Mouse (Mus musculus) heart, adult 2 months (tissue): Measurements from ENCODE around the gene Mrpl40. TPM values are rescaled to one million over a fixed set of nuclear protein-coding genes. Genes with fewer than 3 reads are reported as not detected.
A peak's percentile ranks its signal among the peaks of the same experiment; 100 is the strongest.

Source experiments
- DNase-seq, 2 experiments: peaks; one replicate each; pipeline ENCODE4 v3.0.0; 2021
- H3K27ac ChIP-seq: fragments of 200-600 bp; 2 replicates; pipeline ENCODE4 v1.8.1; 2022
- H3K27me3 ChIP-seq: fragments of 200-500 bp; 2 replicates; pipeline ENCODE4 v1.6.1; 2012; ENCODE audit warnings: mild to moderate bottlenecking, low read length, inconsistent platforms, mixed read lengths; ENCODE audit not compliant: control insufficient read depth, insufficient read depth
- H3K36me3 ChIP-seq: fragments of 200-500 bp; 2 replicates; pipeline ENCODE4 v1.6.1; 2012; ENCODE audit warnings: low read length, inconsistent platforms; ENCODE audit not compliant: control insufficient read depth, insufficient read depth
- H3K4me1 ChIP-seq: fragments of 200-500 bp; 2 replicates; pipeline ENCODE4 v1.6.1; 2011; ENCODE audit warnings: low read length; ENCODE audit not compliant: control insufficient read depth, insufficient read depth
- H3K4me3 ChIP-seq: fragments of 200-600 bp; 2 replicates; pipeline ENCODE4 v1.8.1; 2022
- H3K79me2 ChIP-seq: fragments of 200-500 bp; replicated peaks from 2 replicates; pipeline ENCODE4 v1.6.1; 2012; ENCODE audit warnings: mild to moderate bottlenecking, inconsistent platforms, low read length, moderate library complexity, mixed read lengths; ENCODE audit not compliant: control insufficient read depth, insufficient read depth
- H3K9ac ChIP-seq: fragments of 200-500 bp; 2 replicates; pipeline ENCODE4 v1.6.1; 2012; ENCODE audit warnings: low read depth, mild to moderate bottlenecking, control low read depth, inconsistent platforms, low read length, mixed read lengths
- CTCF ChIP-seq: fragments of 200-600 bp; IDR thresholded peaks from 2 replicates; pipeline ENCODE4 v1.8.1; 2022; ENCODE audit warnings: antibody characterized with exemption, mild to moderate bottlenecking, moderate library complexity
- EP300 ChIP-seq: fragments of 200-500 bp; IDR thresholded peaks from 2 replicates; pipeline ENCODE4 v1.6.1; 2011; ENCODE audit warnings: low read depth, low read length, control low read depth; ENCODE audit not compliant: insufficient read depth
- POLR2A ChIP-seq: fragments of 200-500 bp; IDR thresholded peaks from 2 replicates; pipeline ENCODE4 v1.6.1; 2011; ENCODE audit warnings: mild to moderate bottlenecking, low read depth, low read length, control low read depth; ENCODE audit not compliant: insufficient read depth
- WGBS: fragments of 180-500 bp; shearing (Covaris S2); methylation state at CpG from one replicate; pipeline ENCODE4 v1.1.7; 2018; 5-methylcytosine and 5-hydroxymethylcytosine counted together
- intact Hi-C: fragments of 180-260 bp; cut with DNase I; formaldehyde crosslinking; loops from one replicate; pipeline ENCODE4 v1.15.1; 2025
- polyA plus RNA-seq: library from polyadenylated mRNA; depleted of rRNA; stranded (reverse); fragments of >200 nt; gene quantifications from 2 replicates; pipeline ENCODE4 v1.2.3, GENCODE M21; 2012; rRNA removed
- total RNA-seq, 2 experiments: library from RNA; stranded (reverse); gene quantifications; 2 replicates each; pipeline ENCODE4 v1.2.3; 2021

Mrpl40 gene
- total and polyA plus RNA-seq, 3 experiments = 13.2 to 57.2 (median 48.3) TPM

DNA sequence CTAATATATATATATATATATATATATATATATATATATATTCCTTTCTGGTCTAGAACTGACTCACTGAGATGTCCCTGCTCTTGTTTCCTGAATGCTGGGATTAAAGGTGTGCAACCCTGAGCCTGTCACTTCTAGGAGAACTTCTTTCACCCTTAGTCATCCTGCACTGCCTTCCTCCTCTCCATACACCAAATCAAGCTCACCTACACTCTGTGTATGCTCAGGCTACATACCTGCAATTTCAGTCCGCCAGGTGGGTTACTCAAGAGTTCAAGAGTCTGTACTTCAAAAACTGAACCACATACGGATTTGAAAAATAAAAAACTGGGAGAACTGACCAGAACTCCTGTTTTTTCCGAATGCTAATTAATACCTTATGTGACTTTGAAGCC, 40.6 kb downstream of the Mrpl40 start:
- no peak overlapping the region for H3K27ac ChIP-seq
- WGBS = 32% methylated on average over 3 of the region's 3 CpGs

DNA sequence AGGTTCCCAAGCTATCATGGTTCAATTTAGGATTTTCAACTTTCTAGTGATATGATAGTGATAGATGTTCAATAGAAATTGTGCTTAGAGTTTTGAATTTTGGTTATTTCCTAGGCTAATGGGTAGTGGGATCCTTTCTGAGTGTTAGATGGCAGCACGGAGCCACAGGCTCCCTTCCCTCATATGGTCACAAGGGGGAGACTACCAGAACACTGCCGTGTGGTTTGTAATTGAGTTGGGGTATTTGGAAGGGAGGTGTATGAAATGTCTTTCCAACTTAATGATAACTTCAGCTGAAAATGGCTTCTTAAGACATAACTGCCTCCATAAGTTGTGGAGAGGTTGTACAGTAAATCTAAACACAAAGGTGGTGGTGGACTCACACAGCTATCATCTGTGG, 43.2 kb downstream of the Mrpl40 start:
- peaks cover 4% of the 10 kb centered on the region; the same call in 1 of the 2 replicates for H3K36me3 ChIP-seq

More for the DNA sequence above, 40.6 kb downstream of the Mrpl40 start:
- Histone ChIP-seq H3K9ac (no peak overlapping the region), H3K79me2 (no peaks in the 10 kb centered on the region), H3K4me1 (peaks cover 3% of the 10 kb centered on the region), H3K36me3 (no peaks in the 10 kb centered on the region), H3K4me3 (peak overlapping the region; percentile 96), H3K27me3 (no peaks in the 10 kb centered on the region)
- no peak for DNase-seq
- TF ChIP-seq CTCF (no peak), POLR2A (no peak), EP300 (no peak)
- intact Hi-C loops = no loop called here

DNA sequence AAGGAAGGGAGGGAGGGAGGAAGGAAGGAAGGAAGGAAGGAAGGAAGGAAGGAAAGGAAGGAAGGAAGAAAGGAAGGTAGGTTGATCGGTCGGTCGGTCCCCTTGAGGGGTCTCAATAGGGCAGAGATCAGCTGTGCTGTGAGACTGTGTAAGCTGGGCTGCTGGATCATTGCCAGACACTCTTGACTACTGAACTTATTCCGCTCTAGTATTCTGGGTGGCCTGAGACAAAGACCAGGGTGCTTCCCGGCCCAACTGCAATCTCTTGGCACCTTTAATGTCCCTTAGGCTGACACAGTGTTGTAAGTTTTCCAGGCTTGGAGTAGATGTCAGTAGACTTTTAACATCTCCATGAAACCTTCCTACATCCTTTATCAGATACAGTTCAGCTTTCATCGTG, 47.6 kb downstream of the Mrpl40 start:
- Histone ChIP-seq H3K4me3 (no peak overlapping the region), H3K4me1 (no peaks in the 10 kb centered on the region), H3K9ac (no peak overlapping the region), H3K36me3 (peaks cover 8% of the 10 kb centered on the region), H3K27me3 (no peaks in the 10 kb centered on the region), H3K27ac (no peak overlapping the region), H3K79me2 (no peaks in the 10 kb centered on the region)
- no peak for DNase-seq
- TF ChIP-seq CTCF (no peak), EP300 (no peak), POLR2A (no peak)
- intact Hi-C loops = no loop called here
- WGBS = 62% methylated on average over 6 of the region's 6 CpGs

More for the DNA sequence above, 43.2 kb downstream of the Mrpl40 start:
- WGBS = 63% methylated on average over 2 of the region's 2 CpGs
- intact Hi-C loops = no loop called here
- H3K27me3 ChIP-seq = no peaks in the 10 kb centered on the region
- no peaks in the 10 kb centered on the region for H3K79me2 ChIP-seq
- no peak overlapping the region for H3K4me3 ChIP-seq
- no peak for DNase-seq
- peaks cover 3% of the 10 kb centered on the region for H3K4me1 ChIP-seq
- H3K9ac ChIP-seq = no peak overlapping the region
- TF ChIP-seq CTCF (0 out of 2 replicates have a peak, but pooled peaks have one; percentile 20), POLR2A (no peak)
- no peak overlapping the region for H3K27ac ChIP-seq

DNA sequence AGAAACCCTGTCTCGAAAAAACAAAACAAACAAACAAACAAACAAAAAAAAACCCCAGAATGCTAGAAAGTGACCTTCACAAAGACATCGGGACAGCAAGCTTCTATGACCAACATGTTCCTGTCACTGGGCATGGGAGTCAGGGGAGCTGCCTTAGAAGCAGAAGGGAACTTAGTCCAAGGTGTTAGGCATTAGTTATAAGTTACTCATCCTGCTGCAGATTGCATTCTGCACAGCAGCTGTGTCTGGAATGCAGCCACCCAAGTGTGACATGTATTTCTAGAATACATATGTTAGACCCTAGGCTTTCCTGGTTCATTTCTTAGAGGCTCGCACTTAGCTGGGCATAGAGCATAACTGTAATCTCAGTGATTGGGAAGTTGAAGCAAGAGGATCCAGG, 48.0 kb downstream of the Mrpl40 start:
- no peak overlapping the region for H3K9ac ChIP-seq
- TF ChIP-seq POLR2A (no peak), CTCF (no peak), EP300 (no peak)
- H3K27ac ChIP-seq = no peak overlapping the region
- no peak for DNase-seq
- H3K27me3 ChIP-seq = no peaks in the 10 kb centered on the region
- no peak overlapping the region for H3K4me3 ChIP-seq
- peaks cover 8% of the 10 kb centered on the region for H3K36me3 ChIP-seq
- H3K79me2 ChIP-seq = no peaks in the 10 kb centered on the region
- no peaks in the 10 kb centered on the region for H3K4me1 ChIP-seq
- 95% methylated on average over 3 of the region's 3 CpGs for WGBS
- intact Hi-C loops = no loop called here

DNA sequence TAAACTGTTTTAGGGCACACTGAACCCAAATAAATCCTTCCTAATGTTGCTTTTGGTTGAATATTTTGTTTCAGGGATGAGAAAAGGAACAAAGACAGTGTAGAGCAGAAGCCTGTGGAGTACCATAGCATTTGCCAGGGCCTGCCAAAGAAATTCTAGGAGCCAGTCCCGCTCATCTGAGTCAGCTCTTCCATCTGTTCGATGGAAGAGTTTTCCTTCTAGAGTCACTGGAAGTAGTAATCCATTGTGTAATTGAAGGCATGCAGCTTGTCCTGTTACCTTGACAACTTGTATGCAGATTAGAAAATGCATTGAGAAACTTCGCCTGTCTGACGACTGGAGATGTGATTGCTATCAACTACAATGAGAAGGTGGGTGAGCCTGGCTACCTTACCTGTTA, 53.7 kb downstream of the Mrpl40 start:
- Histone ChIP-seq H3K79me2 (no peaks in the 10 kb centered on the region), H3K27ac (no peak overlapping the region), H3K4me1 (no peaks in the 10 kb centered on the region), H3K9ac (no peak overlapping the region), H3K4me3 (no peak overlapping the region), H3K27me3 (no peaks in the 10 kb centered on the region), H3K36me3 (peaks cover 4% of the 10 kb centered on the region)
- intact Hi-C loops = no loop called here
- DNase-seq = no peak
- WGBS = 77% methylated on average over 4 of the region's 4 CpGs
- TF ChIP-seq EP300 (no peak), CTCF (no peak), POLR2A (no peak)

DNA sequence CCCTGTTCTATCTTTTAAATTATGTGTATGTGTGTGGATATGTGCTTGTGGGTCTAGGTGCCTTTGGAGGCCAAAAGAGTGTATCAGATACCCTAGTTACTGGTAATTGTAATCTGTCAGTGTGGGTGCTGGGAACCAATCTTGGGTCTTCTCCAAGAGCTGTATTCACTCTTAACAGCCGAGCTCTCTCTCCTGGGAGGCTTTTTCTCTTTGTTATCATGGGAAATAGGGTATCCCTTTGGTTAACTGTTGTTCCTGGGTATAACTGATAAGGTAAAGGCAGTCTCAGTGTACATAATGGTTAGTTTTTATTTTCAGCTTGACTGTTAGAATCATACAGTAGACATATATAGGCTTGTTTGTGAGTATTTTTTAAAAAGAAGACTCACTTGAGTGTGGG, 54.3 kb downstream of the Mrpl40 start:
- Histone ChIP-seq H3K27me3 (no peaks in the 10 kb centered on the region), H3K9ac (no peak overlapping the region), H3K79me2 (no peaks in the 10 kb centered on the region), H3K4me1 (no peaks in the 10 kb centered on the region), H3K36me3 (peaks cover 4% of the 10 kb centered on the region), H3K4me3 (no peak overlapping the region), H3K27ac (no peak overlapping the region)
- 39% methylated on average over 1 of the region's 1 CpGs for WGBS
- TF ChIP-seq CTCF (no peak), EP300 (no peak), POLR2A (no peak)
- intact Hi-C loops = no loop called here
- DNase-seq = no peak

Other genes starting within 250 kb of the Mrpl40 start
- gene Sept5, start 246.9 kb downstream of the Mrpl40 start, total RNA-seq = 1 to 10 TPM; 3.2 to 5.6 TPM
- 7.1 and 7.3 TPM in 2 replicates for gene Sept5, start 246.9 kb downstream of the Mrpl40 start, polyA plus RNA-seq
- 10 to 100 TPM; 14.7 to 19.5 TPM for gene Cldn5, start 100.0 kb downstream of the Mrpl40 start, total RNA-seq
- 27.6 and 38.3 TPM in 2 replicates for gene Cldn5, start 100.0 kb downstream of the Mrpl40 start, polyA plus RNA-seq
- 10 to 100 TPM; 45.4 to 48.5 TPM for gene Ufd1, start 65.1 kb downstream of the Mrpl40 start, total RNA-seq
- 30.3 and 42.6 TPM in 2 replicates for gene Ufd1, start 65.1 kb downstream of the Mrpl40 start, polyA plus RNA-seq
- 1 to 10 TPM; 2.5 to 3.4 TPM for gene Cdc45, start 64.9 kb downstream of the Mrpl40 start, total RNA-seq
- 3.9 and 5.2 TPM in 2 replicates for gene Cdc45, start 64.9 kb downstream of the Mrpl40 start, polyA plus RNA-seq
- gene 2510002D24Rik, start 40.3 kb downstream of the Mrpl40 start, total RNA-seq = 10 to 100 TPM; 23.3 to 25.5 TPM
- gene 2510002D24Rik, start 40.3 kb downstream of the Mrpl40 start, polyA plus RNA-seq = 46.9 and 68.1 TPM in 2 replicates
- gene Gm28539, start 40.3 kb downstream of the Mrpl40 start, total RNA-seq = 1 to 10 TPM in 1 of 2 experiments, not detected in 1; 1.3 TPM
- not detected in 2 replicates for gene Gm28539, start 40.3 kb downstream of the Mrpl40 start, polyA plus RNA-seq
- gene Hira, start 175 bp upstream of the Mrpl40 start, total RNA-seq = 10 to 100 TPM; 19.0 to 20.9 TPM
- gene Hira, start 175 bp upstream of the Mrpl40 start, polyA plus RNA-seq = 23.1 and 24.4 TPM in 2 replicates